Mouse (Mus musculus): ENCODE measurements around the gene Nr2f2.
A peak's percentile ranks its signal among the peaks of the same experiment; 100 is the strongest.

Gene Nr2f2

GRCm38 (mm10) chr7:70365941-70366807, at the start of gene Nr2f2:
Gene Nr2f2 (minus strand): TSS chr7:70366735.
- DNase-seq (ENCODE audit: inconsistent age in 2 of 2, low spot score in 1 of 2), result peak; percentile 65 to 90

GRCm38 (mm10) chr7:70414461-70414860, 47.9 kb upstream of the Nr2f2 start:
- no peak for DNase-seq (ENCODE audit: inconsistent age in 2 of 2, low spot score in 1 of 2)

GRCm38 (mm10) chr7:70413646-70414045, 47.1 kb upstream of the Nr2f2 start:
- no peak for DNase-seq (ENCODE audit: inconsistent age in 2 of 2, low spot score in 1 of 2)

- no peak for DNase-seq (ENCODE audit: inconsistent age in 2 of 2, low spot score in 1 of 2)
Observed at GRCm38 (mm10) chr7:70412900-70413299, 46.4 kb upstream of the Nr2f2 start.

- DNase-seq (ENCODE audit: inconsistent age in 2 of 2, low spot score in 1 of 2), result no peak
Observed at GRCm38 (mm10) chr7:70410350-70410749, 43.8 kb upstream of the Nr2f2 start.

- no peak for DNase-seq (ENCODE audit: inconsistent age in 2 of 2, low spot score in 1 of 2)
Observed at GRCm38 (mm10) chr7:70409890-70410289, 43.4 kb upstream of the Nr2f2 start.

GRCm38 (mm10) chr7:70408814-70409213, 42.3 kb upstream of the Nr2f2 start:
- no peak for DNase-seq (ENCODE audit: inconsistent age in 2 of 2, low spot score in 1 of 2)

GRCm38 (mm10) chr7:70407123-70407522, 40.6 kb upstream of the Nr2f2 start:
- no peak for DNase-seq (ENCODE audit: inconsistent age in 2 of 2, low spot score in 1 of 2)

GRCm38 (mm10) chr7:70406527-70406926, 40.0 kb upstream of the Nr2f2 start:
- no peak for DNase-seq (ENCODE audit: inconsistent age in 2 of 2, low spot score in 1 of 2)

GRCm38 (mm10) chr7:70405466-70405865, 38.9 kb upstream of the Nr2f2 start:
- no peak for DNase-seq (ENCODE audit: inconsistent age in 2 of 2, low spot score in 1 of 2)

GRCm38 (mm10) chr7:70382828-70383227, 16.3 kb upstream of the Nr2f2 start:
- DNase-seq (ENCODE audit: inconsistent age in 2 of 2, low spot score in 1 of 2), result no peak

- peak in 1 of 2 experiments; percentile 25 for DNase-seq (ENCODE audit: inconsistent age in 2 of 2, low spot score in 1 of 2)
Observed at GRCm38 (mm10) chr7:70381409-70382244, 15.1 kb upstream of the Nr2f2 start.

GRCm38 (mm10) chr7:70380943-70381342, 14.4 kb upstream of the Nr2f2 start:
- no peak for DNase-seq (ENCODE audit: inconsistent age in 2 of 2, low spot score in 1 of 2)

GRCm38 (mm10) chr7:70380246-70380645, 13.7 kb upstream of the Nr2f2 start:
- DNase-seq (ENCODE audit: inconsistent age in 2 of 2, low spot score in 1 of 2), result no peak

GRCm38 (mm10) chr7:70370552-70371262, 4.2 kb upstream of the Nr2f2 start:
- peak in 1 of 2 experiments; percentile 40 for DNase-seq (ENCODE audit: inconsistent age in 2 of 2, low spot score in 1 of 2)

- DNase-seq (ENCODE audit: inconsistent age in 2 of 2, low spot score in 1 of 2), result peak; percentile 55 to 86
Observed at GRCm38 (mm10) chr7:70369731-70370551, 3.4 kb upstream of the Nr2f2 start.

- peak; percentile 55 to 86 for DNase-seq (ENCODE audit: inconsistent age in 2 of 2, low spot score in 1 of 2)
Observed at GRCm38 (mm10) chr7:70369061-70369730, 2.7 kb upstream of the Nr2f2 start.

GRCm38 (mm10) chr7:70368751-70369060, 2.2 kb upstream of the Nr2f2 start:
- DNase-seq (ENCODE audit: inconsistent age in 2 of 2, low spot score in 1 of 2), result no peak

- peak in 1 of 2 experiments; percentile 42 for DNase-seq (ENCODE audit: inconsistent age in 2 of 2, low spot score in 1 of 2)
Observed at GRCm38 (mm10) chr7:70368268-70368655, 1.7 kb upstream of the Nr2f2 start.
